Mouse (Mus musculus): ENCODE results near the gene Cmpk2.

- TF ChIP-seq CTCF (IDR thresholded peaks at IDR 0.05; ENCODE audit: low read depth, low read length) (no peak), POLR2A (IDR thresholded peaks at IDR 0.05; ENCODE audit: borderline replicate concordance, low read depth, low read length) (no peak)
Observed at GRCm38 (mm10) chr12:26510971-26511370, 42.0 kb downstream of the Cmpk2 start.
